ENCODE assay signal across 26 mouse cellular contexts in the genomic region with DNA sequence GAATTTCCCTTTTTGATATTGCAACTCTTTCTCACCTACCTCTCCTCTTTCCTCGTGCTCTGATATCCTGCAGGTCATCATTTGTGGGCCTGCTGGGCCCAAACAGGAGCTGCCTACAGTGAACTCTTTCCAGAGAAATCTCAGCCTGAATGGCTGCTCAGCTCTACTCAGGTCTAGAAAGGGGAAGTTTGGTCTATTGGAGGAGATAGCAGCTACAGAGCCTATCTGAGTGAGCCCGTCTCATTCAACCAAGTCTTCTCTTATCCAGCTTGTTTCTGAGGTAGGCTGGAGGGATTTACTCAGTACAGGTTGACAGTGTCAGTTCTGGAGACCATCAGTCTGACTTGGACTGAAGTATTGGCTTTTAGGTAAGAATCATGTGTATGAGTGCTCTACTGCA.
"Had no signal": no experiment of that assay in that cellular context is flagged by ENCODE, and none has a peak within 500 bp of the region (broad histone marks: within the 10 kb centered on the region; RNA-seq: fewer than 3 reads in every experiment).

No protein-coding gene starts in this region.

- H3K27ac ChIP-seq: heart, adult 2 months; heart, embryonic 13.5 days; heart, embryonic 15.5 days; hindbrain, embryonic 13.5 days; hindbrain, embryonic 15.5 days; hindbrain, postnatal 0 days; kidney, embryonic 15.5 days; kidney, postnatal 0 days; limb, embryonic 10.5 days; limb, embryonic 12.5 days had no signal

- DNase-seq: gastrocnemius, postnatal 14 days; gastrocnemius, postnatal 36 days; heart, adult 11 months; heart, adult 2 months; heart, postnatal 14 days; heart, postnatal 36 days; kidney, adult 11 months; kidney, adult 2 months; kidney, adult 9 months; kidney, postnatal 14 days; kidney, postnatal 36 days; layer of hippocampus, adult 9-11 months; layer of hippocampus, postnatal 36 days; liver had no signal

- H3K4me1 ChIP-seq: heart, embryonic 15.5 days; hindbrain, embryonic 15.5 days had no signal

- H3K36me3 ChIP-seq: heart, embryonic 13.5 days; heart, embryonic 15.5 days; hindbrain, embryonic 15.5 days; kidney, embryonic 15.5 days; limb, embryonic 10.5 days; limb, embryonic 12.5 days had no signal

- H3K4me2 ChIP-seq: heart, embryonic 11.5 days; heart, embryonic 13.5 days; heart, embryonic 15.5 days; hindbrain, embryonic 13.5 days; hindbrain, embryonic 15.5 days; kidney, embryonic 15.5 days; limb, embryonic 12.5 days; liver, embryonic 11.5 days had no signal

- ATAC-seq: hindbrain, postnatal 0 days; intestine, embryonic 16.5 days had no signal

- H3K9ac ChIP-seq: heart, embryonic 13.5 days; heart, embryonic 15.5 days; hindbrain, embryonic 13.5 days; hindbrain, embryonic 15.5 days; kidney, embryonic 15.5 days; limb, embryonic 12.5 days had no signal

- H3K4me3 ChIP-seq: heart, adult 2 months; heart, embryonic 13.5 days; heart, embryonic 15.5 days; hindbrain, embryonic 13.5 days; hindbrain, embryonic 15.5 days; kidney, embryonic 15.5 days; limb, embryonic 10.5 days; limb, embryonic 12.5 days had no signal

- H3K9me3 ChIP-seq: heart, embryonic 15.5 days; limb, embryonic 10.5 days had no signal

- H3K27me3 ChIP-seq: heart, embryonic 13.5 days; heart, embryonic 15.5 days; hindbrain, embryonic 13.5 days; hindbrain, embryonic 15.5 days; limb, embryonic 12.5 days had no signal
